Mouse (Mus musculus) ZHBTc4 (cell line): ENCODE results near the gene Casc3.

Source experiments
- DNase-seq: peaks from one replicate; pipeline ENCODE4 v3.0.0-alpha.2; 2011; ENCODE audit warnings: low read depth, low spot score

Gene Casc3

GRCm38 (mm10) chr11:98829875-98830274 lies 25.2 kb downstream of the Casc3 start:
- no peak for DNase-seq

GRCm38 (mm10) chr11:98835296-98835695 lies 30.6 kb downstream of the Casc3 start:
- no peak for DNase-seq

- peak; percentile 31 for DNase-seq
These were observed 31.0 kb downstream of the Casc3 start for GRCm38 (mm10) chr11:98835725-98836124.

- no peak for DNase-seq
These were observed 31.4 kb downstream of the Casc3 start for GRCm38 (mm10) chr11:98836128-98836527.

GRCm38 (mm10) chr11:98836651-98837141 lies 32.0 kb downstream of the Casc3 start, which contains the start of gene Rapgefl1:
Gene Rapgefl1 (plus strand): TSS chr11:98836785.
- DNase-seq, result peak; percentile 90

GRCm38 (mm10) chr11:98837231-98837704 lies 32.6 kb downstream of the Casc3 start:
- no peak for DNase-seq

- no peak for DNase-seq
These were observed 33.2 kb downstream of the Casc3 start for GRCm38 (mm10) chr11:98837917-98838316.

GRCm38 (mm10) chr11:98838512-98838911 lies 33.8 kb downstream of the Casc3 start:
- DNase-seq, result no peak

GRCm38 (mm10) chr11:98839402-98839801 lies 34.7 kb downstream of the Casc3 start:
- no peak for DNase-seq

GRCm38 (mm10) chr11:98839897-98840296 lies 35.2 kb downstream of the Casc3 start:
- no peak for DNase-seq

GRCm38 (mm10) chr11:98846016-98846415 lies 41.3 kb downstream of the Casc3 start:
- peak; percentile 76 for DNase-seq

GRCm38 (mm10) chr11:98846865-98847604 lies 42.3 kb downstream of the Casc3 start:
- peak; percentile 53 for DNase-seq

GRCm38 (mm10) chr11:98849196-98849894 lies 44.6 kb downstream of the Casc3 start:
- peak; percentile 36 for DNase-seq

- DNase-seq, result no peak
These were observed 45.7 kb downstream of the Casc3 start for GRCm38 (mm10) chr11:98850100-98851093.

GRCm38 (mm10) chr11:98854116-98854515 lies 49.4 kb downstream of the Casc3 start:
- no peak for DNase-seq

- no peak for DNase-seq
These were observed 50.0 kb downstream of the Casc3 start for GRCm38 (mm10) chr11:98854659-98855058.

- DNase-seq, result peak; percentile 92
These were observed 54.3 kb downstream of the Casc3 start for GRCm38 (mm10) chr11:98858759-98859731.

GRCm38 (mm10) chr11:98863028-98863750 lies 58.5 kb downstream of the Casc3 start, which contains the start of gene Wipf2:
Gene Wipf2 (plus strand): TSS chr11:98863638.
- peak; percentile 98 for DNase-seq

- no peak for DNase-seq
These were observed 59.2 kb downstream of the Casc3 start for GRCm38 (mm10) chr11:98863751-98864429.
